Mouse (Mus musculus) right cerebral cortex, postnatal 25 days (tissue): Measurements from ENCODE around the gene Zfp3.

ENCODE experiments used
- DNase-seq: peaks from one replicate; pipeline ENCODE4 v3.0.0; 2022

Gene Zfp3

GRCm38 (mm10) chr11:70811041-70811440 lies 47.0 kb downstream of the Zfp3 start:
- DNase-seq, result no peak

- DNase-seq, result no peak
Measured at GRCm38 (mm10) chr11:70811471-70812240, 47.6 kb downstream of the Zfp3 start.

- no peak for DNase-seq
Measured at GRCm38 (mm10) chr11:70812365-70812764, 48.4 kb downstream of the Zfp3 start, which contains the start of gene Scimp. Gene Scimp (minus strand): TSS chr11:70812586.

- no peak for DNase-seq
Measured at GRCm38 (mm10) chr11:70815071-70815470, 51.1 kb downstream of the Zfp3 start.

- peak; percentile 21 for DNase-seq
Measured at GRCm38 (mm10) chr11:70815498-70816078, 51.6 kb downstream of the Zfp3 start.

GRCm38 (mm10) chr11:70816770-70817169 lies 52.8 kb downstream of the Zfp3 start:
- no peak for DNase-seq

- DNase-seq, result no peak
Measured at GRCm38 (mm10) chr11:70820120-70820519, 56.1 kb downstream of the Zfp3 start.

- no peak for DNase-seq
Measured at GRCm38 (mm10) chr11:70821728-70822591, 58.0 kb downstream of the Zfp3 start.
